Mouse (Mus musculus) monocyte, adult 5-6 weeks (primary cell): ENCODE results near the gene Tbx10. TPM values are rescaled to one million over a fixed set of nuclear protein-coding genes. Genes with fewer than 3 reads are reported as not detected.
A peak's percentile ranks its signal among the peaks of the same experiment; 100 is the strongest.
"Not testable (repeated sequence)": the region's sequence is repeated elsewhere in the genome, so short reads cannot be mapped to it uniquely, and the experiment has no call there.

Source experiments
- ATAC-seq: fragments of 153-309, 156-312 bp; replicated peaks from 2 replicates; pipeline ENCODE4 v1.8.0; 2017; ENCODE audit warnings: mild to moderate bottlenecking; ENCODE audit not compliant: low TSS enrichment, insufficient number of reproducible peaks, severe bottlenecking, poor library complexity, low FRiP score
- total RNA-seq: library from RNA; stranded (forward); fragments of 200-1000, 200-491, 200-594 nt; gene quantifications from 3 replicates; pipeline ENCODE4 v1.2.3, GENCODE M21; 2017

Gene Tbx10
- total RNA-seq, 1 experiment from 2014 or later = not detected

- ATAC-seq = no peak
Observed at GRCm38 (mm10) chr19:4032668-4033067, 40.1 kb downstream of the Tbx10 start.

GRCm38 (mm10) chr19:4033298-4033697 is 40.7 kb downstream of the Tbx10 start:
- no peak for ATAC-seq

GRCm38 (mm10) chr19:4033742-4034141 is 41.2 kb downstream of the Tbx10 start:
- ATAC-seq = no peak

GRCm38 (mm10) chr19:4036327-4037045 is 43.9 kb downstream of the Tbx10 start:
- ATAC-seq = no peak

GRCm38 (mm10) chr19:4037154-4037787 is 44.7 kb downstream of the Tbx10 start:
- not testable (repeated sequence) for ATAC-seq

DNA sequence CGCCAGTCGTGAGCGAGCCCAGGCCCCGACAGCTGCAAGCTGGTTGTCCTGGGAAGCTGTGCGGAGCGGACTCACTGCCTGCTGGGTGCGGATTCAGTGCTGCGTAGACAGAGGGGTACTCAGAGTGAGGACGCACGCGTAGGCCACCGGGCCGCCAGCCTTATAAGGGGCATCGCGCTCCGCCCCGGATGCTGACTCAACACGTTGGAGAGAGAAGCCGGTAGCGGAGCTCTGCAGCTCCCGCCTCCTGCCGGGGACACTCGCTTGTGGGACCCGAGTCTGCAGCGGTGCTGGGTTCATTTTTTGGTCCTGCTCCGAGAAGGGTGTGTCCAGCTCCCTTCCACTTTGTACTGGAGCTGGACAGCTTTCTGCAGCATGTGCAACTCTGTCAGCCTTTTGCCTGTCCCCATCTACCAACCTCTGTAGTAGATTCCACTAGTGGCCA is 45.3 kb downstream of the Tbx10 start, which contains the start of gene Gstp1:
Gene Gstp1 (minus strand): TSS at position 198 of the 445 bp plus-strand sequence.
- ATAC-seq = peak; percentile 86

DNA sequence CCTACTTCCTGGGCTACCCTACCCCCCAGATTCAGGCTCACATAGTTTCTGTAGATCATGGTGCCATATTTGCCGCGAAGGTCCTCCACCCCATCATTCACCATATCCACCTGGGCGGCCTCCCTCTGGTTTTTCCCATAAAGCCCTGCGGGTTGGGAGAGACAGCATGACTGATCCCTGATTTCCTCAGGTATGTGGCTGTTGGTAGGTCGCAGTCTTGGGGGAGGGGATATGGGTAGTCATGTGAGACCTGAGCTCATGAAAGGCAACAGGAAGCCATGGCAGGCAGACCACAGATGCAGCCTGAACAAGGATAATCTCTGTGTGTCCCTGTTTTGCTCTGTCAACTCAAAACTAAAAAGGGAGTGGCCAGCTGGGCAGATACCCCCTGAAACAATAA is 48.4 kb downstream of the Tbx10 start:
- not testable (repeated sequence) for ATAC-seq

- ATAC-seq = not testable (repeated sequence)
Observed at GRCm38 (mm10) chr19:4041500-4041899, 48.9 kb downstream of the Tbx10 start.

DNA sequence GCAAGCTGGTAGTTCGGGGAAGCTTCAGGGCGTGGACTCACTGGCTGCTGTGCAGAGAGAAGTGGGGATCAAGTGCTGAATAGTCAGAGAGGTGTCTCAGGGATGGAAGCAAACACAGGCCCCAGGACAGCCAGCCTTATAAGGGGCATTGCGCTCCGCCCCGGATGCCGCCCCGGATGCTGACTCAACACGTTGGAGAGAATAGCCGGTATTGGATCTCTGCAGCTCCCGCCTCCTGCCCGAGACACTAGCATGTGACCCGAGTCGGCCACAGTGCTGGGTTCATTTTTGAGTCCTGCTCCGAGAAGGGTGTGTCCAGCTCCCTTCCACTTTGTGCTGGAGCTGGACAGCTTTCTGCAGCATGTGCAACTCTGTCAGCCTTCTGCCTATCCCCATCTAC is 49.6 kb downstream of the Tbx10 start:
- ATAC-seq = no peak

DNA sequence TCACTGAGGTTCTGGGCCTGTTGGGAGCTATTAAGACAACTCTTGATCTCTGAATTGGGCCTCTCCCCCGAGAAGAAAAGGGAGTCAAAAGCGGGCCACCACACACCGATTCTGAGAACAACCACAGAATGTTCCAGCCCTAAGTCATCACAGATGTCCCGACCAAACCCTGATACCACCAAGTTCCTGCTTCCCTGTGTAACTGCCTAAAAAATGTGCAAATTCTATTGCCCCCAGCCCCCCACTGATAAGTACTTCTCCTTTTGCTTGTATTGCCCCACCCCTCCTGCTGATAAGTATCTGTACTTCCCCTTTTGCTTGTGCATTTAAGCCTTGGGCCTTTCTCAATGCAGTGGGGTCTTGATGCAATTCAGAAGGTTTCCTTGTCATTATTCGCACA is 51.6 kb downstream of the Tbx10 start:
- not testable (repeated sequence) for ATAC-seq

GRCm38 (mm10) chr19:4045966-4046865 is 53.7 kb downstream of the Tbx10 start, which contains the start of gene Gstp2:
Gene Gstp2 (minus strand): TSS chr19:4046023.
- ATAC-seq = peak; percentile 36; the same call in 1 of the 2 replicates

DNA sequence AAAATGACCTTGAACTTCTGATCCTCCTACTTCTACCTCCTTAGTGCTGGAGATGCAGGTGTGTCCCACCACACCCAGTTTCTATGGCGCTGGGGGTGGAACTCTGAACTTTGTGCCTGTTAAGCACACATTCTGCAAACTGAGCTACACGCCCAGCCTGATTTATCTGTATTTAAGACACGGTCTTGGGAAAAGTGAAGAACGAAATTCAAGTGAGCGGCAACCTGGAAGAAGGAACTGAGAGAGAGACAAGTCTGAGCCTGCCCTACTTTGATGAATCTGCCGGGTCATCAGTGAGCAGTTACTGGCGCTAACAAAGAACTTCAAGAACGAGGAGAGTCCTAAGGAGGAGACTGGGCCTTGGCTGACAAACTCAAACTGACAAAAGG is 54.3 kb downstream of the Tbx10 start:
- ATAC-seq = no peak

GRCm38 (mm10) chr19:4047859-4048258 is 55.3 kb downstream of the Tbx10 start:
- peak; percentile 72 for ATAC-seq

DNA sequence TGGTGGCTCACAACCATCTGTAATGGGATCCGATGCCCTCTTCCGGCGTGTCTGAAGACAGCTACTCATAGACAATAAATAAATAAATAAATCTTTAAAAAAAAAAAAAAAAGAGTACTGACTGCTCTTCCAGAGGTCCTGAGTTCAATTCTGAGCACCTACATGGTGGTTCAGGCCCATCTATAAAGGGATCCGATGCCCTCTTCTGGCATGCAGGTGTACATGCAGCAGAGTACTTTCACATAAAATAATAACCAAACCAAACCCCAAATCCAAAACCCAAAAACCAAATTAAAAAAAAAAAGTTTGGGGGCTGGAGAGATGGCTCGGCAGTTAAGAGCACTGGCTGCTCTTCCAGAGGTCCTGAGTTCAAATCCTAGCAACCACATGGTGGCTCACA is 56.5 kb downstream of the Tbx10 start:
- ATAC-seq = not testable (repeated sequence)

Other genes with a start within 250 kb of the Tbx10 start
- gene Kmt5b, start 225.3 kb upstream of the Tbx10 start, total RNA-seq = 103 to 126 TPM (median 109 TPM) in 3 replicates
- 34.8 to 59.4 TPM (median 42.0 TPM) in 3 replicates for gene Chka, start 141.0 kb upstream of the Tbx10 start, total RNA-seq
- 181 to 259 TPM (median 252 TPM) in 3 replicates for gene Tcirg1, start 85.6 kb upstream of the Tbx10 start, total RNA-seq
- gene Ndufs8, start 80.0 kb upstream of the Tbx10 start, total RNA-seq = 27.2 to 46.8 TPM (median 33.1 TPM) in 3 replicates
- 54.5 to 74.4 TPM (median 57.2 TPM) in 3 replicates for gene Aldh3b1, start 62.9 kb upstream of the Tbx10 start, total RNA-seq
- gene Unc93b1, start 57.6 kb upstream of the Tbx10 start, total RNA-seq = 243 to 349 TPM (median 322 TPM) in 3 replicates
- not detected in 3 replicates for gene Aldh3b3, start 34.1 kb upstream of the Tbx10 start, total RNA-seq
- gene Aldh3b2, start 20.4 kb upstream of the Tbx10 start, total RNA-seq = not detected in 3 replicates
- not detected in 3 replicates for gene Acy3, start 6.2 kb upstream of the Tbx10 start, total RNA-seq
- gene Nudt8, start 7.8 kb downstream of the Tbx10 start, total RNA-seq = 2.3 to 11.1 TPM (median 2.3 TPM) in 3 replicates
- gene Gm49405, start 7.9 kb downstream of the Tbx10 start, total RNA-seq = 0.57 to 1.7 TPM (median 1.2 TPM) in 3 replicates
- 3.1 TPM in 2 of 3 replicates, not detected in the other for gene Doc2g, start 10.6 kb downstream of the Tbx10 start, total RNA-seq
- gene Ndufv1, start 20.1 kb downstream of the Tbx10 start, total RNA-seq = 74.5 to 108 TPM (median 103 TPM) in 3 replicates
- gene Gstp1, start 45.2 kb downstream of the Tbx10 start, total RNA-seq = 101 to 129 TPM (median 104 TPM) in 3 replicates
- gene Gstp2, start 53.3 kb downstream of the Tbx10 start, total RNA-seq = not detected in 3 replicates
- gene Gstp3, start 66.8 kb downstream of the Tbx10 start, total RNA-seq = 2.8 to 10.8 TPM (median 5.8 TPM) in 3 replicates
- gene Cabp2, start 88.8 kb downstream of the Tbx10 start, total RNA-seq = not detected in 3 replicates
- 77.3 to 120 TPM (median 92.6 TPM) in 3 replicates for gene Cdk2ap2, start 104.4 kb downstream of the Tbx10 start, total RNA-seq
- gene Pitpnm1, start 107.2 kb downstream of the Tbx10 start, total RNA-seq = 127 to 142 TPM (median 137 TPM) in 3 replicates
- gene Aip, start 133.1 kb downstream of the Tbx10 start, total RNA-seq = 94.2 to 132 TPM (median 124 TPM) in 3 replicates
- 0.29 to 0.43 TPM in 2 of 3 replicates, not detected in the other for gene Gpr152, start 147.0 kb downstream of the Tbx10 start, total RNA-seq
- not detected in 3 replicates for gene Cabp4, start 151.3 kb downstream of the Tbx10 start, total RNA-seq
- 209 to 226 TPM (median 217 TPM) in 3 replicates for gene Coro1b, start 155.9 kb downstream of the Tbx10 start, total RNA-seq
- 133 to 326 TPM (median 178 TPM) in 3 replicates for gene Ptprcap, start 160.9 kb downstream of the Tbx10 start, total RNA-seq
- gene Rps6kb2, start 170.6 kb downstream of the Tbx10 start, total RNA-seq = 22.8 to 27.8 TPM (median 27.0 TPM) in 3 replicates
- gene Carns1, start 182.7 kb downstream of the Tbx10 start, total RNA-seq = 14.1 to 18.7 TPM (median 14.2 TPM) in 3 replicates
- gene Tbc1d10c, start 198.5 kb downstream of the Tbx10 start, total RNA-seq = 71.5 to 178 TPM (median 83.5 TPM) in 3 replicates
- 479 to 544 TPM (median 541 TPM) in 3 replicates for gene Ppp1ca, start 199.3 kb downstream of the Tbx10 start, total RNA-seq
- gene Rad9a, start 208.9 kb downstream of the Tbx10 start, total RNA-seq = 19.1 to 26.3 TPM (median 20.7 TPM) in 3 replicates
- gene Clcf1, start 221.5 kb downstream of the Tbx10 start, total RNA-seq = 10.2 to 28.8 TPM (median 19.7 TPM) in 3 replicates
- gene AC109138.7, start 221.6 kb downstream of the Tbx10 start, total RNA-seq = not detected in 3 replicates
- 94.0 to 149 TPM (median 107 TPM) in 3 replicates for gene Pold4, start 239.1 kb downstream of the Tbx10 start, total RNA-seq